ENCODE assay signal across 22 mouse cellular contexts in the genomic region with DNA sequence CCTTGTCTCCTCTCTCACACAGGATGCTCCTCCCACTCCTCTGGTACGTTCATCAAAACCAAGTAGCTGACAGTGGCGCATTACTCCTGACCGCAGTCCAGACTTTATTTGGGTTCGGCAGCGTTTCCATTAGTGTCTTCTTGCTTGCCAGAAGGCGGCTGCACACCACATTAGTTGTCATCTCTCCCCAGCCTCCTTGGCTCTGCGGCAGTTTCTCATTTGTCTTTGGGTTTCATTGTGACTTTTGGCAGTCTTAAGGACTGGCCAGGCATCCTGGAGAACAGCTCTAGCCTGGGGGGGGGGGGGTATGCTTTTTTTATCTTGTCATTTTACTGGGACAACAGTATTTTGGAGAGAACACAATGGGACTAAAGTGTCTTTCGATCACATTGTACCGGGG.
DNase-seq lines count a peak whose midpoint lies in the region; ATAC-seq and TF ChIP-seq lines count a peak whose summit lies in the region.
"Had no signal": no experiment of that assay in that cellular context is flagged by ENCODE, and none has a peak within 500 bp of the region (broad histone marks: within the 10 kb centered on the region; RNA-seq: fewer than 3 reads in every experiment).

No protein-coding gene starts in this region.

- 47% methylated on average over 9 of the region's 9 CpGs for WGBS in lung, embryonic 16.5 days
- WGBS in lung, adult 2 months, result 65% methylated on average over 9 of the region's 9 CpGs
- WGBS in stomach, embryonic 16.5 days, result 41% methylated on average over 9 of the region's 9 CpGs
- WGBS in kidney, embryonic 14.5 days, result 76% methylated on average over 9 of the region's 9 CpGs

- TF ChIP-seq CTCF in lung, adult 2 months (IDR thresholded peaks at IDR 0.05; ENCODE audit: insufficient read depth, low read length), result no peak

- DNase-seq in heart, adult 11 months, result peak; percentile 48
- DNase-seq in heart, adult 9 months (ENCODE audit: low spot score in 2 of 2), result no peak
- no peak for DNase-seq in lung, adult 2 months
- peak; percentile 72 for DNase-seq in lung, postnatal 10 days
- DNase-seq: adrenal gland, postnatal 25 days; cerebellum, adult 18-20 months; cerebellum, adult 9-11 months; embryo, embryonic 11 days; gastrocnemius, postnatal 10 days; heart, postnatal 36 days had no signal

- no peaks in the 10 kb centered on the region for H3K27me3 ChIP-seq in lung, embryonic 16.5 days (ENCODE audit: control insufficient read depth, insufficient read depth, low read depth, low read length)
- no peaks in the 10 kb centered on the region for H3K27me3 ChIP-seq in stomach, embryonic 16.5 days (ENCODE audit: control insufficient read depth, insufficient read depth, low read length)
- no peaks in the 10 kb centered on the region for H3K27me3 ChIP-seq in kidney, embryonic 14.5 days (ENCODE audit: control insufficient read depth, insufficient read depth, low read length)
- H3K27me3 ChIP-seq: CH12.LX; embryonic facial prominence, embryonic 15.5 days; forebrain, embryonic 15.5 days; heart, embryonic 13.5 days; hindbrain, embryonic 15.5 days; Patski had no signal

- peak; percentile 80 for ATAC-seq in lung, embryonic 16.5 days (ENCODE audit: low read depth)
- peak; percentile 73 for ATAC-seq in stomach, embryonic 16.5 days (ENCODE audit: insufficient read depth, low FRiP score)
- no peak for ATAC-seq in megakaryocyte, adult 5-6 weeks (ENCODE audit: poor library complexity, severe bottlenecking)
- ATAC-seq in kidney, embryonic 14.5 days (ENCODE audit: low FRiP score, low TSS enrichment), result no peak
- ATAC-seq: activated CD4-positive, CD25-positive, alpha-beta regulatory T cell, adult 4 months; forebrain, embryonic 15.5 days; Patski had no signal

- no peak overlapping the region for H3K9ac ChIP-seq in lung, embryonic 16.5 days (ENCODE audit: low read length)
- H3K9ac ChIP-seq in stomach, embryonic 16.5 days (ENCODE audit: low read length), result no peak overlapping the region
- no peak overlapping the region for H3K9ac ChIP-seq in kidney, embryonic 14.5 days (ENCODE audit: low read depth, low read length)
- H3K9ac ChIP-seq: embryonic facial prominence, embryonic 15.5 days; forebrain, embryonic 15.5 days; heart, embryonic 13.5 days; hindbrain, embryonic 15.5 days had no signal

- H3K4me2 ChIP-seq in lung, embryonic 16.5 days (ENCODE audit: low read depth, low read length), result peak overlapping the region; percentile 2; the same call in 1 of the 2 replicates
- H3K4me2 ChIP-seq in stomach, embryonic 16.5 days (ENCODE audit: low read depth, low read length), result no peak overlapping the region
- no peak overlapping the region for H3K4me2 ChIP-seq in kidney, embryonic 14.5 days (replicated peaks; ENCODE audit: low read depth, low read length)
- H3K4me2 ChIP-seq: embryonic facial prominence, embryonic 15.5 days; forebrain, embryonic 15.5 days; heart, embryonic 13.5 days; hindbrain, embryonic 15.5 days had no signal

- no peaks in the 10 kb centered on the region for H3K9me3 ChIP-seq in lung, embryonic 16.5 days (ENCODE audit: control insufficient read depth, low read length)
- H3K9me3 ChIP-seq in stomach, embryonic 16.5 days (replicated peaks; ENCODE audit: control insufficient read depth, low read length), result no peaks in the 10 kb centered on the region
- H3K9me3 ChIP-seq in kidney, embryonic 14.5 days (ENCODE audit: control insufficient read depth, low read length), result no peaks in the 10 kb centered on the region
- H3K9me3 ChIP-seq: embryonic facial prominence, embryonic 15.5 days; forebrain, embryonic 15.5 days; heart, embryonic 13.5 days; hindbrain, embryonic 15.5 days had no signal

- no peaks in the 10 kb centered on the region for H3K36me3 ChIP-seq in lung, embryonic 16.5 days (ENCODE audit: control insufficient read depth, insufficient read depth, low read length)
- H3K36me3 ChIP-seq in stomach, embryonic 16.5 days (ENCODE audit: control insufficient read depth, insufficient read depth, low read length), result no peaks in the 10 kb centered on the region
- H3K36me3 ChIP-seq in kidney, embryonic 14.5 days (ENCODE audit: control insufficient read depth, insufficient read depth, low read length), result no peaks in the 10 kb centered on the region
- H3K36me3 ChIP-seq: embryonic facial prominence, embryonic 15.5 days; forebrain, embryonic 15.5 days; heart, embryonic 13.5 days; hindbrain, embryonic 15.5 days had no signal

- no peak overlapping the region for H3K27ac ChIP-seq in lung, embryonic 16.5 days (ENCODE audit: low read length)
- no peak overlapping the region for H3K27ac ChIP-seq in stomach, embryonic 16.5 days (ENCODE audit: low read length)
- H3K27ac ChIP-seq in kidney, embryonic 14.5 days (ENCODE audit: low read depth, low read length), result no peak overlapping the region
- H3K27ac ChIP-seq: embryonic facial prominence, embryonic 15.5 days; forebrain, embryonic 15.5 days; heart, embryonic 13.5 days; hindbrain, embryonic 15.5 days had no signal

- H3K4me1 ChIP-seq in lung, embryonic 16.5 days (replicated peaks; ENCODE audit: control insufficient read depth, insufficient read depth, low read length), result peaks cover 2% of the 10 kb centered on the region; the same call in 1 of the 2 replicates
- H3K4me1 ChIP-seq in lung, adult 2 months (ENCODE audit: control insufficient read depth, insufficient read depth, low read length), result no peaks in the 10 kb centered on the region
- H3K4me1 ChIP-seq in stomach, embryonic 16.5 days (ENCODE audit: control insufficient read depth, insufficient read depth, low read length), result no peaks in the 10 kb centered on the region
- no peaks in the 10 kb centered on the region for H3K4me1 ChIP-seq in kidney, embryonic 14.5 days (ENCODE audit: control insufficient read depth, insufficient read depth, low read length)
- H3K4me1 ChIP-seq: embryonic facial prominence, embryonic 15.5 days; forebrain, embryonic 15.5 days; heart, embryonic 13.5 days; hindbrain, embryonic 15.5 days had no signal

- no peak overlapping the region for H3K4me3 ChIP-seq in lung, embryonic 16.5 days (ENCODE audit: low read length)
- no peak overlapping the region for H3K4me3 ChIP-seq in lung, adult 2 months (replicated peaks; ENCODE audit: extremely low read depth, low read depth, low read length)
- no peak overlapping the region for H3K4me3 ChIP-seq in stomach, embryonic 16.5 days (replicated peaks; ENCODE audit: low read length)
- H3K4me3 ChIP-seq in kidney, embryonic 14.5 days (ENCODE audit: low read length), result no peak overlapping the region
- H3K4me3 ChIP-seq: embryonic facial prominence, embryonic 15.5 days; erythroblast, embryonic 14.5 days; forebrain, embryonic 15.5 days; heart, embryonic 13.5 days; hindbrain, embryonic 15.5 days had no signal

- no peak for TF ChIP-seq POLR2A in lung, adult 2 months (IDR thresholded peaks at IDR 0.05; ENCODE audit: borderline replicate concordance, extremely low read depth, low read depth, low read length)

Comparison
In these comparisons a context has a peak if more than half of its experiments do, and no peak if none do; other contexts are left out.
1. DNase-seq: peak in heart, adult 11 months (single experiment) and lung, postnatal 10 days (single experiment); none in heart, adult 9 months (0 of 2) and lung, adult 2 months (single experiment).
2. ATAC-seq: peak in lung, embryonic 16.5 days (single experiment) and stomach, embryonic 16.5 days (single experiment); none in megakaryocyte, adult 5-6 weeks (single experiment) and kidney, embryonic 14.5 days (single experiment).